In genomic region chr12:58544862-58545261, GRCm38 (mm10) we compare ENCODE assay signal across 23 mouse cellular contexts.
DNase-seq lines count a peak whose midpoint lies in the region; ATAC-seq and TF ChIP-seq lines count a peak whose summit lies in the region.
"Had no signal": no experiment of that assay in that cellular context is flagged by ENCODE, and none has a peak within 500 bp of the region (broad histone marks: within the 10 kb centered on the region; RNA-seq: fewer than 3 reads in every experiment).

No protein-coding gene starts in this region.

- no peak overlapping the region for H3K4me3 ChIP-seq in heart, embryonic 16.5 days (ENCODE audit: low read length)
- no peak overlapping the region for H3K4me3 ChIP-seq in lung, postnatal 0 days (ENCODE audit: low read depth, low read length)
- H3K4me3 ChIP-seq: embryonic facial prominence, embryonic 13.5 days; forebrain, embryonic 12.5 days; gastrocnemius, adult 2 months; hindbrain, embryonic 10.5 days; intestine, embryonic 15.5 days had no signal

- no peak for TF ChIP-seq CTCF in lung, postnatal 0 days (IDR thresholded peaks at IDR 0.05)

- H3K27ac ChIP-seq in heart, embryonic 16.5 days (ENCODE audit: low read length) = peak overlapping the region; percentile 33
- H3K27ac ChIP-seq in lung, postnatal 0 days (ENCODE audit: low read length) = no peak overlapping the region
- H3K27ac ChIP-seq: embryonic facial prominence, embryonic 13.5 days; forebrain, embryonic 12.5 days; gastrocnemius, adult 2 months; hindbrain, embryonic 10.5 days; hindbrain, embryonic 14.5 days; intestine, embryonic 15.5 days had no signal

- no peaks in the 10 kb centered on the region for H3K27me3 ChIP-seq in heart, embryonic 16.5 days (ENCODE audit: control insufficient read depth, insufficient read depth, low read length)
- no peaks in the 10 kb centered on the region for H3K27me3 ChIP-seq in lung, postnatal 0 days (replicated peaks; ENCODE audit: insufficient read depth, low read length)
- H3K27me3 ChIP-seq: CH12.LX; embryonic facial prominence, embryonic 13.5 days; forebrain, embryonic 12.5 days; intestine, embryonic 15.5 days had no signal

- WGBS in heart, embryonic 16.5 days = 73% methylated on average over 4 of the region's 4 CpGs
- WGBS in lung, postnatal 0 days = 71% methylated on average over 4 of the region's 4 CpGs

- no peak for TF ChIP-seq EP300 in lung, postnatal 0 days (IDR thresholded peaks at IDR 0.05)

- ATAC-seq in frontal cortex, adult (ENCODE audit: low TSS enrichment) = peak; percentile 89
- no peak for ATAC-seq in heart, embryonic 16.5 days (replicated peaks; ENCODE audit: extremely low read depth, insufficient read depth, low FRiP score)
- no peak for ATAC-seq in lung, postnatal 0 days
- ATAC-seq: activated CD4-positive, CD25-positive, alpha-beta regulatory T cell, adult 4 months; intestine, embryonic 15.5 days; Patski had no signal

- no peak overlapping the region for H3K9ac ChIP-seq in heart, embryonic 16.5 days (ENCODE audit: low read length)
- no peak overlapping the region for H3K9ac ChIP-seq in lung, postnatal 0 days (replicated peaks; ENCODE audit: low read depth)
- H3K9ac ChIP-seq: embryonic facial prominence, embryonic 13.5 days; forebrain, embryonic 12.5 days; hindbrain, embryonic 14.5 days; intestine, embryonic 15.5 days had no signal

- DNase-seq in frontal cortex, postnatal 36 days (ENCODE audit: low spot score in 2 of 2) = no peak
- DNase-seq in heart, postnatal 4 days = no peak
- peak; percentile 27 for DNase-seq in right cerebral cortex, adult 18-20 months
- DNase-seq in right cerebral cortex, postnatal 10 days (ENCODE audit: low spot score in 2 of 2) = no peak
- DNase-seq in lung, postnatal 0 days (ENCODE audit: low spot score) = no peak
- DNase-seq: adrenal gland, adult 2 months; adrenal gland, postnatal 36 days; cerebellum, adult 18-20 months; cerebellum, adult 9-11 months; cerebellum, postnatal 36 days; gastrocnemius, adult 2 months; gastrocnemius, postnatal 25 days; kidney, adult 18-20 months had no signal

- H3K4me1 ChIP-seq in heart, embryonic 16.5 days (ENCODE audit: control insufficient read depth, insufficient read depth, low read length) = peaks cover 12% of the 10 kb centered on the region
- H3K4me1 ChIP-seq in lung, postnatal 0 days (ENCODE audit: insufficient read depth, low read depth, low read length) = no peaks in the 10 kb centered on the region
- H3K4me1 ChIP-seq: embryonic facial prominence, embryonic 13.5 days; forebrain, embryonic 12.5 days; hindbrain, embryonic 10.5 days; intestine, embryonic 15.5 days had no signal

- H3K9me3 ChIP-seq in heart, embryonic 16.5 days (replicated peaks; ENCODE audit: control insufficient read depth, low read length) = no peaks in the 10 kb centered on the region
- no peaks in the 10 kb centered on the region for H3K9me3 ChIP-seq in lung, postnatal 0 days (ENCODE audit: low read length)
- H3K9me3 ChIP-seq: embryonic facial prominence, embryonic 13.5 days; forebrain, embryonic 12.5 days; hindbrain, embryonic 10.5 days; intestine, embryonic 15.5 days had no signal

- H3K4me2 ChIP-seq in heart, embryonic 16.5 days (ENCODE audit: low read depth, low read length) = no peak overlapping the region
- no peak overlapping the region for H3K4me2 ChIP-seq in lung, postnatal 0 days (replicated peaks; ENCODE audit: low read depth, low read length)
- H3K4me2 ChIP-seq: embryonic facial prominence, embryonic 13.5 days; forebrain, embryonic 12.5 days; hindbrain, embryonic 14.5 days; intestine, embryonic 15.5 days had no signal

- H3K36me3 ChIP-seq in heart, embryonic 16.5 days (ENCODE audit: control insufficient read depth, insufficient read depth) = no peaks in the 10 kb centered on the region
- H3K36me3 ChIP-seq in lung, postnatal 0 days (ENCODE audit: insufficient read depth, low read length) = no peaks in the 10 kb centered on the region
- H3K36me3 ChIP-seq: embryonic facial prominence, embryonic 13.5 days; forebrain, embryonic 12.5 days; hindbrain, embryonic 10.5 days; intestine, embryonic 15.5 days had no signal
